Mouse (Mus musculus) CH12F3 (cell line): Measurements from ENCODE around the gene Pitpna.
"Not testable (repeated sequence)": the region's sequence is repeated elsewhere in the genome, so short reads cannot be mapped to it uniquely, and the experiment has no call there.

Experiments used
- in situ Hi-C: fragments of 300-500 bp; cut with MboI; formaldehyde crosslinking; loops from 2 replicates; pipeline ENCODE4 v1.14.3; 2020; ENCODE audit warnings: low sequenced_read_pairs

The Pitpna gene

GRCm38 (mm10) chr11:75587493-75588284, at the start of gene Pitpna:
Pitpna (plus strand) TSS chr11:75588097.
- in situ Hi-C loops, result no loop called here

- in situ Hi-C loops, result no loop called here
Observed at GRCm38 (mm10) chr11:75538184-75538969, 49.5 kb upstream of the Pitpna start.

GRCm38 (mm10) chr11:75538970-75539299, 49.0 kb upstream of the Pitpna start:
- in situ Hi-C loops, result no loop called here

- in situ Hi-C loops, result no loop called here
Observed at GRCm38 (mm10) chr11:75540209-75540608, 47.7 kb upstream of the Pitpna start.

- in situ Hi-C loops, result no loop called here
Observed at GRCm38 (mm10) chr11:75540710-75541581, 47.0 kb upstream of the Pitpna start.

- in situ Hi-C loops, result no loop called here
Observed at GRCm38 (mm10) chr11:75544713-75545112, 43.2 kb upstream of the Pitpna start.

- in situ Hi-C loops, result no loop called here
Observed at GRCm38 (mm10) chr11:75546057-75546456, 41.8 kb upstream of the Pitpna start.

- in situ Hi-C loops, result no loop called here
Observed at GRCm38 (mm10) chr11:75549658-75550111, 38.2 kb upstream of the Pitpna start.

GRCm38 (mm10) chr11:75550200-75550946, 37.5 kb upstream of the Pitpna start:
- in situ Hi-C loops, result no loop called here

GRCm38 (mm10) chr11:75551321-75551720, 36.6 kb upstream of the Pitpna start:
- in situ Hi-C loops, result no loop called here

GRCm38 (mm10) chr11:75551961-75552441, 35.9 kb upstream of the Pitpna start:
- in situ Hi-C loops, result no loop called here

- in situ Hi-C loops, result no loop called here
Observed at GRCm38 (mm10) chr11:75552906-75553482, 34.9 kb upstream of the Pitpna start.

GRCm38 (mm10) chr11:75556006-75556405, 31.9 kb upstream of the Pitpna start:
- in situ Hi-C loops, result not testable (repeated sequence)

GRCm38 (mm10) chr11:75557142-75557541, 30.8 kb upstream of the Pitpna start:
- in situ Hi-C loops, result no loop called here

- in situ Hi-C loops, result no loop called here
Observed at GRCm38 (mm10) chr11:75558101-75558500, 29.8 kb upstream of the Pitpna start.

- in situ Hi-C loops, result no loop called here
Observed at GRCm38 (mm10) chr11:75559870-75560504, 27.9 kb upstream of the Pitpna start.

- in situ Hi-C loops, result no loop called here
Observed at GRCm38 (mm10) chr11:75560530-75561409, 27.1 kb upstream of the Pitpna start.

- in situ Hi-C loops, result no loop called here
Observed at GRCm38 (mm10) chr11:75561410-75561791, 26.5 kb upstream of the Pitpna start.
